Mouse (Mus musculus) embryonic facial prominence, embryonic 10.5 days (tissue): ENCODE measurements around the gene Slc39a11. TPM values are rescaled to one million over a fixed set of nuclear protein-coding genes. Genes with fewer than 3 reads are reported as not detected.
A peak's percentile ranks its signal among the peaks of the same experiment; 100 is the strongest.

Experiments used
- DNase-seq: peaks from one replicate; pipeline ENCODE4 v3.0.0-alpha.2; 2017; ENCODE audit warnings: low spot score
- H3K27ac ChIP-seq: fragments of 300-500 bp; sonication (generic); replicated peaks from 2 replicates; pipeline ENCODE4 v1.5.1; 2016; ENCODE audit warnings: mild to moderate bottlenecking
- H3K27me3 ChIP-seq: fragments of 300-500 bp; sonication (generic); replicated peaks from 2 replicates; pipeline ENCODE4 v1.6.1; 2016; ENCODE audit warnings: low read depth, mild to moderate bottlenecking; ENCODE audit not compliant: poor library complexity, severe bottlenecking
- H3K36me3 ChIP-seq: fragments of 300-500 bp; sonication (generic); replicated peaks from 2 replicates; pipeline ENCODE4 v1.6.1; 2016; ENCODE audit warnings: mild to moderate bottlenecking, moderate library complexity
- H3K4me1 ChIP-seq: fragments of 300-500 bp; sonication (generic); 2 replicates; pipeline ENCODE4 v1.6.1; 2016
- H3K4me3 ChIP-seq: fragments of 300-500 bp; sonication (generic); 2 replicates; pipeline ENCODE4 v1.5.1; 2016; ENCODE audit warnings: mild to moderate bottlenecking, moderate library complexity
- H3K9me3 ChIP-seq: fragments of 300-500 bp; sonication (generic); 2 replicates; pipeline ENCODE4 v1.6.1; 2016; ENCODE audit warnings: mild to moderate bottlenecking
- WGBS: fragments of 180-500 bp; shearing (Covaris S2); methylation state at CpG from one replicate; pipeline ENCODE4 v1.1.7; 2016; 5-methylcytosine and 5-hydroxymethylcytosine counted together
- polyA plus RNA-seq: library from polyadenylated mRNA; unstranded; fragments of >200 nt; fragmentation: Nextera tagmentation; extraction: Ambion mirVana; gene quantifications from 2 replicates; pipeline ENCODE4 v1.2.1, GENCODE M21; 2016

Gene Slc39a11
- polyA plus RNA-seq, 1 experiment from 2014 or later, result 17.2 TPM

DNA sequence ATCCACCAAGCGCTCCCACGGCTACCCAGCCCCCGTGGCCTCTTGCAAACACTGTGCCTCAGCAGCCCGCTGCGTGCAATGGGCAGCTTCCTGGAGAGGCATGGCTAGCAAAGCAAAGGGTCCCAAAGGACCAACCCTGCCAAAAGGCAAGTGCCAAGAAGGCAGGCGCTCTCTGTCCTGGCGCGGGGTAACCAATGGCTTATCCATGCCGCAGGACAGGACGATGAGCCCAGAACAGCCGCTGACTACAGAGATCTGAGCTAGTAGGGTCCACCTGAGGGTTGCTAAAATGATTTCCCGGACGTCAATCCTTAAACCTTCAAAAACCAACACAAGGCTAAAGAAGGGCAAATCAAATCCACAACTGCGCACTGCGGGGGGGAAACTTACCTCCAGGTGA lies 449.0 kb downstream of the Slc39a11 start:
- DNase-seq, result no peak
- WGBS, result 12% methylated on average over 15 of the region's 15 CpGs
- Histone ChIP-seq H3K4me1 (peaks cover 40% of the 10 kb centered on the region), H3K36me3 (no peaks in the 10 kb centered on the region), H3K4me3 (peak overlapping the region; percentile 84), H3K27ac (peak overlapping the region; percentile 86), H3K9me3 (no peaks in the 10 kb centered on the region), H3K27me3 (peaks cover 42% of the 10 kb centered on the region)

DNA sequence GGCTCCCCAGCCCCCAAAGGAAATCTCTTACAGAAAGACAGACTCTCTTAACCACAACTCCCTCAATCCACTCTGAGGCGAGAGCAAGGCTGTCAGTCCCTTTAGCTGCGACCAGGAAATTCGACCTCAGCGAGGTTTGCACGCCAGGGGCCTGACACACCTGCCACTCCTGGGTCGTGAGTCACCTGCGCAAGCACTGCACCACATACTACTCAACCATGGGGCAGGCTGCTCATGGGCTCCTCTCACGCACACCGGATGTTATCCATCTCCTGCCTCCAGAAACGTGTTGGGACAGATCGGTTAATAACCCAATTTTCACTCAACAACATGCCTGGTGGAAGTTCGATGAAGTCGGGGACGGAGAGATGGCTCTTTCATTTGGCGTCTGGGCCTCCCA lies 451.3 kb downstream of the Slc39a11 start:
- Histone ChIP-seq H3K4me1 (peaks cover 57% of the 10 kb centered on the region), H3K9me3 (no peaks in the 10 kb centered on the region), H3K36me3 (no peaks in the 10 kb centered on the region), H3K27me3 (peaks cover 26% of the 10 kb centered on the region), H3K27ac (no peak overlapping the region; the same call in 1 of the 2 replicates), H3K4me3 (no peak overlapping the region)
- DNase-seq, result no peak
- 78% methylated on average over 15 of the region's 15 CpGs for WGBS

DNA sequence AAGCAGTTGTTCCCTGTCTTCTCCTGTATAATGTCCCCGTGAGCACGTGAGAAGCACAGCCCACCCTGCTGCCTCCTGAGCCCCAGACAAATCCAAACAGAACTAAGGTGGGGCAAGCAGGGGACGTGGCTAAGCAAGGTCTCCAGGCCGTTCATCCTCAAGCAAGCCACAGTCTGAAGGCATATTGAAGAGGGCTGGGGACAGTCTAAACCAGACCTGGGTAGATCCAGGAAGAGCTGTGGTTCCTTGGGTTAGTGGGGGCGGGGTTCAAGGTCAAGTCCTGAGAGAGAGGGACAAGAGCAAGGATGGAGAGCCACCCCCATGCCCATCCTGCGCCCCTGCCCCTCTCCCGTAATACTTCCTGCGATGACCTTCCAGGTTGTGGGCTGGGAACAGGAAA lies 452.3 kb downstream of the Slc39a11 start:
- Histone ChIP-seq H3K27ac (no peak overlapping the region), H3K36me3 (no peaks in the 10 kb centered on the region), H3K9me3 (no peaks in the 10 kb centered on the region), H3K4me3 (no peak overlapping the region), H3K27me3 (peaks cover 31% of the 10 kb centered on the region), H3K4me1 (peaks cover 57% of the 10 kb centered on the region)
- 84% methylated on average over 8 of the region's 8 CpGs for WGBS
- no peak for DNase-seq

DNA sequence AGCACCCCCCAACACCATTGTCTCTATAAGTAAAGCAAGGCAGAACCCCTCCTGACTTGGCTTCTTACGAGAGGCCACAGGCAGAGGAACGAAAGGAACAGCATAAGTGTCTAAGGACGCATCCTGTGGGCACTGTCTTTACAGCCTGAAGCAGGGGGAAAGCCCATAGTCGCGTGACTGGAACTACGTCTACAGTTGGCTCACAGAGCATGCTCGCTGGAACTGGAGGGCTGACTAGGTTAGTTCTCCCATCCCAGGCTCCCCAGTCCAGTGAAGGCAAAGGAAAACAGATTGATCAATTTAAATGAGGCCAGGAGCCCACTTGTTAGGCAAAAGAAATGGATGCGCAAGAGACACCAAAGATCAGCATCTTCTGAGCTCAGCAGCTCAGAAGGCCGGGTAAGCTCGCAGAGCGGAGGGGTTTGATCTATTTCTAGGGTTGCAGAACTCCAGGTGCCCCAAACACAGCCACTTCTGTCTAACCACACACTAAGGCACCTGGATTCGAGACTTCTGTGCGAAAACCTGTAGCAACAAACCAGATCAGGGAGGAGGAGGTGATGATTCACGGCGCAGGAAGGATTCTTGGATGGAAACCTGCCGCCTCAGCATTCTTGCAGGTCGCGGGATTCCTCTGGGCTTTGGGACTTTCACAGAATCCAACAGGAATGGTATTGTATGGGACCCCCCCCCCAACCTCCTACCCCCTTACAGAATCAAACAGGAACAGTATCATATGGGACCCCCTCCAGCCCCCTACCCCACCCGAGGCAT lies 453.5 kb downstream of the Slc39a11 start:
- Histone ChIP-seq H3K9me3 (no peaks in the 10 kb centered on the region), H3K27ac (no peak overlapping the region), H3K4me3 (no peak overlapping the region), H3K4me1 (peaks cover 61% of the 10 kb centered on the region), H3K27me3 (peaks cover 36% of the 10 kb centered on the region), H3K36me3 (no peaks in the 10 kb centered on the region)
- DNase-seq, result no peak
- WGBS, result 91% methylated on average over 19 of the region's 19 CpGs

Other genes starting within 250 kb of the Slc39a11 start
- 2.1 and 4.2 TPM in 2 replicates for gene Sstr2, start 30.7 kb downstream of the Slc39a11 start, polyA plus RNA-seq
- gene Cog1, start 910 bp downstream of the Slc39a11 start, polyA plus RNA-seq, result 27.4 and 28.1 TPM in 2 replicates
- gene Fam104a, start 34.1 kb upstream of the Slc39a11 start, polyA plus RNA-seq, result 53.4 and 57.6 TPM in 2 replicates
- gene D11Wsu47e, start 34.3 kb upstream of the Slc39a11 start, polyA plus RNA-seq, result 26.4 and 28.0 TPM in 2 replicates
- gene Cpsf4l, start 59.9 kb upstream of the Slc39a11 start, polyA plus RNA-seq, result 0.34 and 0.69 TPM in 2 replicates
- 117 TPM in 2 replicates for gene Cdc42ep4, start 101.8 kb upstream of the Slc39a11 start, polyA plus RNA-seq